Mouse (Mus musculus): Measurements from ENCODE around the gene Coasy. TPM values are rescaled to one million over a fixed set of nuclear protein-coding genes. Genes with fewer than 3 reads are reported as not detected.
A peak's percentile ranks its signal among the peaks of the same experiment; 100 is the strongest.

Gene Coasy
- polyA plus RNA-seq, 1 experiment from 2014 or later: 45.9 TPM

GRCm38 (mm10) chr11:101060126-101060525, 22.2 kb upstream of the Coasy start:
- Histone ChIP-seq H3K9ac (ENCODE audit: low read depth, low read length) (0 out of 2 replicates have a peak overlapping the region, but pooled peaks have one; percentile 23), H3K4me3 (ENCODE audit: low read length) (no peak overlapping the region), H3K27ac (ENCODE audit: low read depth, low read length) (peak overlapping the region; percentile 59), H3K27me3 (replicated peaks; ENCODE audit: control insufficient read depth, insufficient read depth, low read length) (no peaks in the 10 kb centered on the region), H3K4me2 (ENCODE audit: low read length) (no peak overlapping the region), H3K9me3 (ENCODE audit: control insufficient read depth, low read length) (no peaks in the 10 kb centered on the region), H3K4me1 (ENCODE audit: control insufficient read depth, insufficient read depth, low read depth, low read length) (no peaks in the 10 kb centered on the region; the same call in 1 of the 2 replicates), H3K36me3 (ENCODE audit: control insufficient read depth, insufficient read depth, low read length) (peaks cover 42% of the 10 kb centered on the region)
- ATAC-seq: no peak
- WGBS: 67% methylated on average over 8 of the region's 8 CpGs

GRCm38 (mm10) chr11:101061049-101061448, 21.3 kb upstream of the Coasy start:
- Histone ChIP-seq H3K36me3 (ENCODE audit: control insufficient read depth, insufficient read depth, low read length) (peaks cover 34% of the 10 kb centered on the region), H3K27me3 (replicated peaks; ENCODE audit: control insufficient read depth, insufficient read depth, low read length) (no peaks in the 10 kb centered on the region), H3K4me1 (ENCODE audit: control insufficient read depth, insufficient read depth, low read depth, low read length) (no peaks in the 10 kb centered on the region; the same call in 1 of the 2 replicates), H3K4me2 (ENCODE audit: low read length) (no peak overlapping the region), H3K9me3 (ENCODE audit: control insufficient read depth, low read length) (no peaks in the 10 kb centered on the region), H3K9ac (ENCODE audit: low read depth, low read length) (no peak overlapping the region), H3K4me3 (ENCODE audit: low read length) (no peak overlapping the region), H3K27ac (ENCODE audit: low read depth, low read length) (no peak overlapping the region)
- 94% methylated on average over 5 of the region's 5 CpGs for WGBS
- ATAC-seq: no peak

- Histone ChIP-seq H3K27ac (ENCODE audit: low read depth, low read length) (no peak overlapping the region), H3K27me3 (replicated peaks; ENCODE audit: control insufficient read depth, insufficient read depth, low read length) (no peaks in the 10 kb centered on the region), H3K9ac (ENCODE audit: low read depth, low read length) (no peak overlapping the region), H3K4me1 (ENCODE audit: control insufficient read depth, insufficient read depth, low read depth, low read length) (peaks cover 6% of the 10 kb centered on the region), H3K4me2 (ENCODE audit: low read length) (no peak overlapping the region), H3K4me3 (ENCODE audit: low read length) (no peak overlapping the region), H3K9me3 (ENCODE audit: control insufficient read depth, low read length) (no peaks in the 10 kb centered on the region), H3K36me3 (ENCODE audit: control insufficient read depth, insufficient read depth, low read length) (peaks cover 24% of the 10 kb centered on the region)
- ATAC-seq: no peak
- 72% methylated on average over 12 of the region's 12 CpGs for WGBS
These were observed 20.0 kb upstream of the Coasy start for GRCm38 (mm10) chr11:101062165-101062884.

GRCm38 (mm10) chr11:101062971-101063675, 19.2 kb upstream of the Coasy start:
- no peak overlapping the region for H3K4me3 ChIP-seq (ENCODE audit: low read length)
- H3K27ac ChIP-seq (ENCODE audit: low read depth, low read length): peak overlapping the region; percentile 55
- H3K4me1 ChIP-seq (ENCODE audit: control insufficient read depth, insufficient read depth, low read depth, low read length): peaks cover 6% of the 10 kb centered on the region
- no peak overlapping the region for H3K9ac ChIP-seq (ENCODE audit: low read depth, low read length)
- ATAC-seq: no peak
- no peaks in the 10 kb centered on the region for H3K9me3 ChIP-seq (ENCODE audit: control insufficient read depth, low read length)
- H3K27me3 ChIP-seq (replicated peaks; ENCODE audit: control insufficient read depth, insufficient read depth, low read length): no peaks in the 10 kb centered on the region
- 72% methylated on average over 14 of the region's 14 CpGs for WGBS
- H3K4me2 ChIP-seq (ENCODE audit: low read length): no peak overlapping the region
- peaks cover 20% of the 10 kb centered on the region for H3K36me3 ChIP-seq (ENCODE audit: control insufficient read depth, insufficient read depth, low read length)

GRCm38 (mm10) chr11:101063676-101064327, 18.6 kb upstream of the Coasy start:
- Histone ChIP-seq H3K27ac (ENCODE audit: low read depth, low read length) (peak overlapping the region; percentile 55), H3K4me2 (ENCODE audit: low read length) (no peak overlapping the region), H3K9me3 (ENCODE audit: control insufficient read depth, low read length) (no peaks in the 10 kb centered on the region), H3K27me3 (replicated peaks; ENCODE audit: control insufficient read depth, insufficient read depth, low read length) (no peaks in the 10 kb centered on the region), H3K9ac (ENCODE audit: low read depth, low read length) (no peak overlapping the region), H3K36me3 (ENCODE audit: control insufficient read depth, insufficient read depth, low read length) (peaks cover 17% of the 10 kb centered on the region), H3K4me3 (ENCODE audit: low read length) (no peak overlapping the region), H3K4me1 (ENCODE audit: control insufficient read depth, insufficient read depth, low read depth, low read length) (peaks cover 6% of the 10 kb centered on the region)
- WGBS: 56% methylated on average over 12 of the region's 12 CpGs
- ATAC-seq: no peak

GRCm38 (mm10) chr11:101064462-101064861, 17.9 kb upstream of the Coasy start:
- no peak overlapping the region for H3K9ac ChIP-seq (ENCODE audit: low read depth, low read length)
- H3K27me3 ChIP-seq (replicated peaks; ENCODE audit: control insufficient read depth, insufficient read depth, low read length): no peaks in the 10 kb centered on the region
- no peaks in the 10 kb centered on the region for H3K9me3 ChIP-seq (ENCODE audit: control insufficient read depth, low read length)
- 72% methylated on average over 4 of the region's 4 CpGs for WGBS
- peaks cover 17% of the 10 kb centered on the region for H3K36me3 ChIP-seq (ENCODE audit: control insufficient read depth, insufficient read depth, low read length)
- H3K4me3 ChIP-seq (ENCODE audit: low read length): no peak overlapping the region
- no peak for ATAC-seq
- H3K4me1 ChIP-seq (ENCODE audit: control insufficient read depth, insufficient read depth, low read depth, low read length): peaks cover 10% of the 10 kb centered on the region
- H3K27ac ChIP-seq (ENCODE audit: low read depth, low read length): peak overlapping the region; percentile 55; the same call in 1 of the 2 replicates
- H3K4me2 ChIP-seq (ENCODE audit: low read length): no peak overlapping the region

- H3K36me3 ChIP-seq (ENCODE audit: control insufficient read depth, insufficient read depth, low read length): peaks cover 17% of the 10 kb centered on the region
- no peaks in the 10 kb centered on the region for H3K9me3 ChIP-seq (ENCODE audit: control insufficient read depth, low read length)
- ATAC-seq: no peak
- WGBS: 95% methylated on average over 9 of the region's 9 CpGs
- H3K27ac ChIP-seq (ENCODE audit: low read depth, low read length): no peak overlapping the region
- no peak overlapping the region for H3K4me2 ChIP-seq (ENCODE audit: low read length)
- no peak overlapping the region for H3K4me3 ChIP-seq (ENCODE audit: low read length)
- H3K9ac ChIP-seq (ENCODE audit: low read depth, low read length): no peak overlapping the region
- H3K27me3 ChIP-seq (replicated peaks; ENCODE audit: control insufficient read depth, insufficient read depth, low read length): no peaks in the 10 kb centered on the region
- H3K4me1 ChIP-seq (ENCODE audit: control insufficient read depth, insufficient read depth, low read depth, low read length): peaks cover 11% of the 10 kb centered on the region
These were observed 17.4 kb upstream of the Coasy start for GRCm38 (mm10) chr11:101065002-101065401.

- 22% methylated on average over 18 of the region's 18 CpGs for WGBS
- peak overlapping the region; percentile 32; the same call in 1 of the 2 replicates for H3K27ac ChIP-seq (ENCODE audit: low read depth, low read length)
- peak overlapping the region; percentile 33 for H3K4me3 ChIP-seq (ENCODE audit: low read length)
- peak overlapping the region; percentile 63 for H3K4me2 ChIP-seq (ENCODE audit: low read length)
- peaks cover 12% of the 10 kb centered on the region; the same call in 1 of the 2 replicates for H3K36me3 ChIP-seq (ENCODE audit: control insufficient read depth, insufficient read depth, low read length)
- H3K27me3 ChIP-seq (replicated peaks; ENCODE audit: control insufficient read depth, insufficient read depth, low read length): no peaks in the 10 kb centered on the region
- peak overlapping the region; percentile 59 for H3K9ac ChIP-seq (ENCODE audit: low read depth, low read length)
- peaks cover 19% of the 10 kb centered on the region for H3K4me1 ChIP-seq (ENCODE audit: control insufficient read depth, insufficient read depth, low read depth, low read length)
- no peaks in the 10 kb centered on the region for H3K9me3 ChIP-seq (ENCODE audit: control insufficient read depth, low read length)
- ATAC-seq: no peak
These were observed 15.6 kb upstream of the Coasy start for GRCm38 (mm10) chr11:101066549-101067412.
